Comparison of ENCODE assay signal across 19 mouse cellular contexts in the genomic region with DNA sequence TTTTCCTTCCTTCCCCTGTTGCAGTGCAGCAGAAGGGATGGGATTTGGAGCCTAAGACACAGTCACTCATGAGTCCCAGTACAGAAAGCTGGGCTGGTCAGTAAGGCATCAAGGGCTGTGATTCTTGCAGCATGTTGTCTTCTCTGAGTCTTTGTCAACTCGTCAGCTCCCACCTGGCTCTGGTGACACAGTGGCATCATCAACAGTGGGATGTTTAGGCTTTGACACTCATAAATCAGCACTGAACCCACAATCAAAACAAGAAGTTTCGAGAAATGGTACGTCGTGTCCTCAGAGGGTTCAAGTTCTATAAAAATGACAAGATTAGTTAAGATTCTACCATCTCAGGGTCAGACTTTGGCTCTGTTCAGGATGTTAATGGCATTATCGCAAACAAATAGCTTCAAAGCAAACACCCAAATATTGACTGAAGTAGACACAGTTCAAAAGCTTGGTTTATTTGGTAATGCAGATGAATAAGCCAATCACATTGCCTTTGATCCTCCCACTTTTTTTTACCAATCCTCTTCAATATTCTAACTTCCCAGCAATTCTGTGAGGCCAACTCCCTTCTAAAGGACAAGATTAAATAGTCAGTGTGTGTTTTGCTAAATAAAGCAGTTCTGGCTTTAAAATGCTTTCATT.
"Had no signal": no experiment of that assay in that cellular context is flagged by ENCODE, and none has a peak within 500 bp of the region (broad histone marks: within the 10 kb centered on the region; RNA-seq: fewer than 3 reads in every experiment).

No protein-coding gene starts in this region.

- H3K27ac ChIP-seq: liver, embryonic 15.5 days; midbrain, embryonic 10.5 days; midbrain, embryonic 12.5 days; neural tube, embryonic 13.5 days; neural tube, embryonic 15.5 days had no signal

- H3K4me1 ChIP-seq: midbrain, embryonic 12.5 days; neural tube, embryonic 13.5 days; neural tube, embryonic 15.5 days had no signal

- H3K4me2 ChIP-seq: liver, embryonic 15.5 days; lung, embryonic 14.5 days; midbrain, embryonic 12.5 days; neural tube, embryonic 13.5 days; neural tube, embryonic 15.5 days had no signal

- H3K9ac ChIP-seq: liver, embryonic 15.5 days; lung, embryonic 14.5 days; midbrain, embryonic 12.5 days; neural tube, embryonic 13.5 days; neural tube, embryonic 15.5 days had no signal

- ATAC-seq: midbrain, embryonic 16.5 days had no signal

- H3K27me3 ChIP-seq: liver, embryonic 15.5 days; neural tube, embryonic 13.5 days; neural tube, embryonic 15.5 days had no signal

- H3K36me3 ChIP-seq: midbrain, embryonic 10.5 days; midbrain, embryonic 12.5 days; neural tube, embryonic 13.5 days; neural tube, embryonic 15.5 days had no signal

- DNase-seq: lung, adult 18-20 months; lung, embryonic 14.5 days; lung, postnatal 4 days; midbrain, embryonic 14.5 days; retina, postnatal 1 day; right cerebral cortex, adult 18-20 months; right cerebral cortex, postnatal 25 days; right cerebral cortex, postnatal 4 days; spleen, adult 18-20 months; thymus, adult 18-20 months; thymus, postnatal 14 days; thymus, postnatal 36 days had no signal

- H3K4me3 ChIP-seq: liver, embryonic 15.5 days; midbrain, embryonic 10.5 days; midbrain, embryonic 12.5 days; myocyte; neural tube, embryonic 13.5 days; neural tube, embryonic 15.5 days had no signal

- H3K9me3 ChIP-seq: liver, embryonic 15.5 days; midbrain, embryonic 10.5 days; midbrain, embryonic 12.5 days; neural tube, embryonic 13.5 days; neural tube, embryonic 15.5 days had no signal
